Mouse (Mus musculus) gastrocnemius, adult 2 months (tissue): ENCODE measurements around the gene Ndufs7. TPM values are rescaled to one million over a fixed set of nuclear protein-coding genes. Genes with fewer than 3 reads are reported as not detected.

Experiments
- DNase-seq: peaks from one replicate; pipeline ENCODE4 v3.0.0; 2022
- H3K27ac ChIP-seq: fragments of 200-600 bp; 2 replicates; pipeline ENCODE4 v1.8.1; 2022; ENCODE audit warnings: mild to moderate bottlenecking
- H3K4me3 ChIP-seq: fragments of 200-600 bp; 2 replicates; pipeline ENCODE4 v1.8.1; 2022; ENCODE audit warnings: mild to moderate bottlenecking, moderate library complexity
- CTCF ChIP-seq: fragments of 200-600 bp; IDR thresholded peaks from 2 replicates; pipeline ENCODE4 v1.8.1; 2022; ENCODE audit warnings: antibody characterized with exemption, mild to moderate bottlenecking, moderate library complexity
- intact Hi-C: fragments of 180-260 bp; cut with DNase I; formaldehyde crosslinking; loops from one replicate; pipeline ENCODE4 v1.15.1; 2025
- total RNA-seq, 2 experiments: library from RNA; stranded (reverse); gene quantifications; 2 replicates each; pipeline ENCODE4 v1.2.3; 2021

Ndufs7 gene
- total RNA-seq, 2 experiments from 2014 or later = 496 to 663 TPM

DNA sequence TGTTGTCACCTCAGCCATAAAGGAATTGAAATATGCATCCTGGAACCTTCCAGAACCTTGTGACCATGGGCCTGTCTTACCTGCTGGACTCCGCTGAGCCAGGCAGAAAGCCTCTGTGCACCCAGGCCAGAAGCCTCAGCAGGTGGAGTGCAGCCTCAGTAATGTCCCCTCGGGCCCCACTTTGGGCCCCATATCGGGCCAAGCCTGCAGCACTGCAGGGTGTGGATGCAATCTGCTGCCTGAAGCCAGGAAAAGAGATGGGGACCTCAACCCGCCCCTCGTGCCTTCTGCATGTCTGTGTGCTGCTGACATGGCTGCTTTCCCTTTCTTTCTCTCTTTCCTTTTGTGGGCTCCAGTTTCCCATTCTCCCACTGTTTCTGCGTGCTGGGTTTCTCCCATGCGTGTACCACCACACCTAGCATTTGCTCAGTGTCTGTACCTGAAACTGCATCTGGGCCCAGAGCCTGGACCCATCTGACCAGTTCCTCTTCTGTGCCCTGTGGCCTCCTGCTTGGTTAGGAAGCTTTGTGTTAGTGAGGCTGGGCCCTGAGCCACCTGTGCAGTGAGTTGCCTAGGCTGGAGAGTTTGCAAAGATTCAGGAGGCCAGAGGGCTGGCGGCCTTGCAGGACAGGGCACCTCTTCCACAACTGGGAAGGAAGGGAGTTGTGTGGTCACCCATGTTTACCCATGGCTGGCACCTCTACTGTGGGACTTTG, 23.1 kb downstream of the Ndufs7 start:
- DNase-seq = peak; percentile 27
- Histone ChIP-seq H3K27ac (peak overlapping the region; percentile 53; the same call in 1 of the 2 replicates), H3K4me3 (no peak overlapping the region)
- no peak for TF ChIP-seq CTCF
- intact Hi-C loops = no loop called here

DNA sequence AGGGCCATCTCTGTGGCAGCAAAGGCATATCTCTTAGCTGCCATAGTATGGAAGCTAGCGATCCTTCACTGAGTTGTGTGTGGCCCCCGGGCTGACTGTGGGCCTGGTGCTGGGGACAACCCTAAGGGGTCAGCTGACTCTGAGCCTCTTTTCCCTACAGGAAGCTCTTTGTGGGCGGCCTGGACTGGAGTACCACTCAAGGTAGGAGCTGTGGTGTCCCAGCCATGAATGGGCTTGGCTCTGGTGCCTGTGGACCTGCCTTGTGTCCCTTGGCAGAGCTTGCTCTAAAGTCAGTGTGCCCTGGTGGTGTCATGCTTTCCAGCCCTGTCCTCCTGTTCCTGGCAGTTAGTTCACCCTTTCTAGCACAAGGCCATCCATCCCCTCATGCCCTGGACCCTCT, 24.9 kb downstream of the Ndufs7 start:
- DNase-seq = no peak
- intact Hi-C loops = no loop called here

DNA sequence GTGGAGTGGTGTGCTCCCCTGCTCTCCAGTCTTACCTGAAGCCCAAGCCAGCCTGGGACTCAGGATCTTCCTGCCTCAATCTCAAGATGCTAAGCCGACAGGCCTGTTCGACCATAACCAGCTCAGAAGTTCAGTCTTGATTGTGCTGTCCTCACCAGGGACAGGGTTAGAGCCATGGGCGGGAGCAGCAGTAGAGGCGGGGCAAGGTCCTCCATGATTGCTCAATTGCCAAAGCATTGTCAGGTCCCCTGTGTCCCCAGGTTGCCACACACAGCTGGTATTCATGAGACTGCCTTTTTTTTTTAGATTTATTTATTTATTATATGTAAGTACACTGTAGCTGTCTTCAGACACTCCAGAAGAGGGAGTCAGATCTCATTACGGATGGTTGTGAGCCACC, 27.3 kb downstream of the Ndufs7 start:
- H3K4me3 ChIP-seq = no peak overlapping the region
- intact Hi-C loops = no loop called here
- H3K27ac ChIP-seq = no peak overlapping the region
- no peak for DNase-seq
- no peak for TF ChIP-seq CTCF

More for the DNA sequence above, 24.9 kb downstream of the Ndufs7 start:
- H3K4me3 ChIP-seq = no peak overlapping the region
- peak overlapping the region; percentile 54 for H3K27ac ChIP-seq
- no peak for TF ChIP-seq CTCF

DNA sequence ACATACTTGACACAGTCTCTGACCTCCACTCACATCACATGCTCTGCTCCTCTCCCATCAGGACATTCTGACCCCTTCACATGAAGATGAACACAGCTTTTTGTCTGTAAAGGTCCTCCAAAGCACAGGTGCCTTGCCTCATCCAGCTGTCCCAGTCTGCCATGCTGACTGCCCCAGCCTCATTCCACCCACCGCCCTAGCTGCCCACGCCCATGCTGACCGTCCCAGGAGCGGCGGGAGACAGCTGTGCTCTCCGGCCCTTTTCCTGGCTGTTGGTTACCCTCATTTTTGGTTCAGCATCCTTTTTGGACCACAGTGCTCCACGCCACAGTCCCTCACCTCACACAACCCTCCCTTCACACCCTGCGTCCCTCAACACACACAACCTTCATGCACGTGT, 29.5 kb downstream of the Ndufs7 start:
- no peak overlapping the region for H3K27ac ChIP-seq
- DNase-seq = no peak
- TF ChIP-seq CTCF = no peak
- no peak overlapping the region for H3K4me3 ChIP-seq
- intact Hi-C loops = no loop called here

DNA sequence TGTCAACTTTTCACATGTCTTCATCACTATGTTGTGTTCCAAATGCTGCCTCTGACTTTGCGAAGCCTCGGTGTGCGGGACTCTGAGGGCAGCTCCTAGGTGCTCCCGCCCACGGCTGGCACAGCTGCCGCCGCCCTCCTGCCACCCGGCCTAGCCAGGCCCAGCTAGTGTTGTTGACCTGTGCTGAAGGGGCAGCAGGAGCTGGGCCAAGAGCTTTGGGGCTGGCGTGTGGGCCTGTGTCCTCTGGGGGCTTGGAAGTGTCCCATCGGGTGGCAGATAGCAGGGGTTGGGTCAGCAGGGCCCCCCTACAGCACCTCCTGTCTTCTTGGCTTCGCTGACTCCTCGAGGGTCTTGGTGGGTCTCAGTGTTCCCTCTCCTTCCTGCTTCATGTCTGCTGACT, 30.4 kb downstream of the Ndufs7 start:
- Histone ChIP-seq H3K27ac (no peak overlapping the region), H3K4me3 (no peak overlapping the region)
- DNase-seq = no peak
- TF ChIP-seq CTCF = no peak
- intact Hi-C loops = no loop called here

DNA sequence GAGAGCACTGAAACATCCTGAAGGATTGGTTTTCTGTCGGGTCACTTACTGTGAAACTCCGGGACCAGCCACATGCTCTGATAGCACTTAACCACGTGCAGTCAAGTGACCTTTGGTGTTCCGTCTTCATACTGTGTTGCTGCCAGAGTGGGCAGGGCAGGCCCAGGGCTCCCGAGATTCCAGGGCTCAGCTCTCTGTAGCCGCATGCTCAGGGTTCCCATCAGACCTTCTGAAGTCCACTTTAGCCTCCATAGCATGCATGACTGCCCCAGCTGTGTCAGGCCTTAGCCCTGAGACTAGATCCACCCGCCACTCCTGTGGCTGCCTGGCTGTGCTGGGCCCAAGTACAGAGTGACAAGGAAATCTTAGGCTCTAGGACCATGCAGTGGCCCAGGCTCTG, 32.4 kb downstream of the Ndufs7 start:
- no peak for TF ChIP-seq CTCF
- Histone ChIP-seq H3K27ac (peak overlapping the region; percentile 86), H3K4me3 (0 out of 2 replicates have a peak overlapping the region, but pooled peaks have one; percentile 9)
- intact Hi-C loops = no loop called here
- peak; percentile 64 for DNase-seq

DNA sequence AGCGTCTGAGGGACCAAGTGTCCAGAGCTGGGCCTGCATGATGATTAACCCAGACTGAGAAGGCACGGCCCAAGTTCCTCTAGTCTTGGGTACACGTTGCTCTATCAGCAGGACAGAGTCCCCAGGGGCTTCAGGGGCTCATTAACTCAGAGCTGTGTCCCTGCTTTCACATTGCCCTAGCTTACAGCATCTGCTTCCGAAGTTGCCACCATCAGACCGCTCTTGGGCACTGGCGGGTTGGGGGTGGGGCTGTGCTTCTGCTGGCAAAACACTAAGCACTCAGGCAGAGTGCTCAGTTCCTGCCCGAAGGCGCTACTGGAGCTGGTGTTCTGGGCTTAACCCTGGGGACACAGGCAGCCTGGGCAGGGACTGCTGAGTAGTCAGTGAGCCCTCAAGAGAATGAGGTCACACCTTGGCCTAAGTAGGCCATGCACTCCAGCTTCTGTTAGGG, 33.0 kb downstream of the Ndufs7 start:
- DNase-seq = peak; percentile 78
- intact Hi-C loops = no loop called here
- H3K27ac ChIP-seq = peak overlapping the region; percentile 86
- TF ChIP-seq CTCF = no peak
- no peak overlapping the region for H3K4me3 ChIP-seq

DNA sequence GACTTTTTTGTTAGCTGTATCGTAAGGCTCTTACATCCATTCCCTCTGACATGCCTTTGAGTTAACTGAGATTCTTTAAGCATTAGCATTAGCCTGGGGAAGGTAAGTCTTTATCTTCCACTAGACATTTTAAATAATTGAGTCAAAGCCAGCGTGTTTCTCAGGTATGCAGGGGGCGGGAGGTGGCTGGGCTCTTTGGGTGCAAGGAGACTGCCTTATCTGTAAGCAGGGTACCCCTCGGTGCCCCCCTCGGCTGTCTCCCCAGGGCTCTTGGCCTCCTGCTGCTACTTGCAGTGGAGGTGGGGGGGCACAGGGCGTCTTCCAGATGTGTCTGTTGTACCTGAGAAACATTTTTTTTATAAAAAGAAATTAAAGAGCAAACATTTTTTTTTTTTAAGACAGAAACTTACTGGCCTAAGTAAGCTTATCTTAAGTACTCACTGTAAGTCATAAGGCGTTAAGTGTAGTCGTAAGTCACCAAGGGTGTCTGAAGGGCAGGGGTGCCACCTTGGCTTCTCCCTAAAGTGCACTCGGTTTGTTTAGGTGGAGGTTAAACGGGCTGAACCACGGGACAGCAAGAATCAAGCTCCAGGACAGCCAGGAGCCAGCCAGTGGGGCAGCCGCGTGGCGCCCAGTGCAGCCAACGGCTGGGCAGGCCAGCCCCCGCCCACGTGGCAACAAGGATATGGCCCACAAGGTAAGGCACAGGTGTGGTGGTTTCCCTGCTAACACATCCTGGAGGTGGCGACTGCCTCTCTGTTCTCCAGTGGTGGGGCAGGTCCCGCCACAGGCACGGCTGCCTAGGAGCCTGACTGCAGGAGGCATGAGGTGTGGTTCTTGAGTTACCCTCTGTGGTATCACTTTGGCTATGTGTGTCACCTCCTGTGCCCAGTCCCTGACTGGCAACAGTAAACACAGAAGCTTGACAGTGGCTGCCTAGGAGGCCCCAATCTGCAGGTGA, 33.8 kb downstream of the Ndufs7 start:
- Histone ChIP-seq H3K27ac (peak overlapping the region; percentile 86), H3K4me3 (no peak overlapping the region)
- TF ChIP-seq CTCF = no peak
- peak; percentile 53 for DNase-seq
- intact Hi-C loops = no loop called here

DNA sequence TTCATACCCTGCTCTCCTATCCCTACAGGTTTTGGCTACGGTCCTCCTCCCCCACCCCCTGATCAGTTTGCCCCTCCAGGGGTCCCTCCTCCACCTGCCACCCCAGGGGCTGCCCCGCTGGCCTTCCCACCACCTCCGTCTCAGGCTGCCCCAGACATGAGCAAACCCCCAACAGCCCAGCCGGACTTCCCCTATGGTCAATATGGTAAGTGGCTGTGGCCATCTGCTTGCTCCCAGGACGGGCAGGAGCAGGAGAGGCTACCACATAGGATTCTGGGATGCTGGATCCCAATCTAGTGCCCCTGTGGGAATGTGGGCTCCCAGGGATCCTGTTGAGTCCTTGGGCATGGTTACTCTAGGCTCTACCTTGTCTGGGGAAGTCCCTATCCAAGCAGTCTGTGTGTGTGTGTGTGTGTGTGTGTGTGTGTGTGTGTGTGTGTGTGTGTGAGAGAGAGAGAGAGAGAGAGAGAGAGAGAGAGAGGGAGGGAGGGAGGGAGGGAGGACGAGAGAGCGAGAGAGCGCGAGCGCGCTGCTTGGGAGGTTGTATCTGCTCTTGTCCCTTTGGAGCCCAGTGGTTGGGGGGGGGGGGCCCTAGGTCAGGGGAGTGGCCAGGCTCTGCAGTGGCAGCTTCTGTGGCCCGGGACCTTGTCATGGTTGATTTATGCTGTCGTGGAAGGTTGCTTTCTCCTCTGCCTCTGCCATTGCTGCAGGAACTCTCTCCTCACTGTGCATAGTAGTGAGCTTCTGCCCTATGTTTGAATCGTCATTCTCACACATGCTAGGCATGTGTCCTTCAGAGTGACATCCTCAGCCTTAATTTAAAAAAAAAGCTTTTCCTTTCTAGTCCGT, 36.5 kb downstream of the Ndufs7 start:
- no peak for DNase-seq
- intact Hi-C loops = no loop called here
- H3K27ac ChIP-seq = no peak overlapping the region
- TF ChIP-seq CTCF = no peak
- no peak overlapping the region for H3K4me3 ChIP-seq

DNA sequence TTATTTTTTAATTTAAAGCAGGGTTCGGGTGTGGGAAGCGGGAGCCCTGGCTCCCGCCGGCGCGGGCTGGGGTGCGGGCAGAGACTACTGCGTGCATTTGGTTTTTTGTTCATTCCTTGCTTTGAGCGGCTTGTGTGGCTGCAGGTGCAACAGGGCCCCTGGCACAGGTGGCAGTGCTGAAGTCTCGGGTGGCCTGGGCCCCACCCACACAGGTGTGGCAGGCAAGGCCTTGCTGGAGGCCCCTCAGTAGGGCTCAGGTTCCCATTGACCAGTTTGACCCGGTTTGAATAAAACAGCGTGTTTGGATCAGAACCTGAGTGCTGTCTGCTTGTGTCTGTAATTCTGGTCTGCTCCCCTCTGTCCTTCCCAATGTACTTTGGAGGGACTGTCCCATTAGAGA, 39.2 kb downstream of the Ndufs7 start:
- no peak overlapping the region for H3K4me3 ChIP-seq
- no peak for DNase-seq
- no peak overlapping the region for H3K27ac ChIP-seq
- intact Hi-C loops = no loop called here
- TF ChIP-seq CTCF = no peak

DNA sequence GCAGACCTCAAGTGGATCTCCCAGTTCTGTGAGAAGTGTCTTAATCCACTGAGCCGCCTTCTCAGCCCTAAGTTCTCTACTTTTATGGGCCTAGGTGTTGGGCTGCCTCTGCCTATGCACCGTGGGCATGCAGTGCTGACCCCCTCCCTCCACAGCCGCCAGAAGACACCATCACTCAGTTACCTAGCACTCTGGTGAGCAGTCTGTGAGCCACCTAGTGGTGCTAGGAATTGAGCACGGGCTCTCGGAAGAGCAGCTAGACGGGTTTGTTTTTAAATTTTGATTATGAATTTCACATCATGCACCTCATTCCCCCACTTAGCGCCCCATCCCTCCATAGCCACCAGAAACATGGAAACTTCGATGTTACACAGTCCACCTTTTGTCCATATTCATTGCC, 39.7 kb downstream of the Ndufs7 start:
- H3K4me3 ChIP-seq = no peak overlapping the region
- H3K27ac ChIP-seq = no peak overlapping the region
- intact Hi-C loops = no loop called here
- TF ChIP-seq CTCF = 0 out of 2 replicates have a peak, but pooled peaks have one; percentile 8
- DNase-seq = no peak
